Mouse (Mus musculus) liver, embryonic 13.5 days (tissue): ENCODE measurements around the gene Prr12. TPM values are rescaled to one million over a fixed set of nuclear protein-coding genes. Genes with fewer than 3 reads are reported as not detected.

Experiments
- microRNA-seq: library from miRNA; unstranded; fragments of <30 nt; microRNA quantifications from one replicate; pipeline ENCODE4, GENCODE M21; 2016
- polyA plus RNA-seq: library from polyadenylated mRNA; unstranded; fragments of >200 nt; fragmentation: Nextera tagmentation; extraction: Ambion mirVana; gene quantifications from 2 replicates; pipeline ENCODE4 v1.2.1, GENCODE M21; 2015

The Prr12 gene
- polyA plus RNA-seq, 1 experiment from 2014 or later, result 2.2 TPM

Small RNAs within 50 kb of the gene (microRNA-seq; reads per million reads assigned to microRNA genes)
- gene Mir7054, result not detected

Other genes with a start within 250 kb of the Prr12 start
- gene Nup62, start 236.8 kb downstream of the Prr12 start, polyA plus RNA-seq, result 60.8 and 68.9 TPM in 2 replicates
- gene Il4i1, start 236.5 kb downstream of the Prr12 start, polyA plus RNA-seq, result 0.70 and 1.1 TPM in 2 replicates
- gene Atf5, start 236.2 kb downstream of the Prr12 start, polyA plus RNA-seq, result 5.3 and 5.4 TPM in 2 replicates
- gene Akt1s1, start 203.9 kb downstream of the Prr12 start, polyA plus RNA-seq, result 32.0 and 32.1 TPM in 2 replicates
- 29.0 and 30.0 TPM in 2 replicates for gene Tbc1d17, start 203.8 kb downstream of the Prr12 start, polyA plus RNA-seq
- gene Pnkp, start 195.7 kb downstream of the Prr12 start, polyA plus RNA-seq, result 22.8 and 24.2 TPM in 2 replicates
- 50.4 and 57.0 TPM in 2 replicates for gene Ptov1, start 183.1 kb downstream of the Prr12 start, polyA plus RNA-seq
- gene Med25, start 160.2 kb downstream of the Prr12 start, polyA plus RNA-seq, result 47.2 and 51.2 TPM in 2 replicates
- 7.2 and 7.5 TPM in 2 replicates for gene Fuz, start 156.8 kb downstream of the Prr12 start, polyA plus RNA-seq
- 69.5 and 82.4 TPM in 2 replicates for gene Ap2a1, start 123.4 kb downstream of the Prr12 start, polyA plus RNA-seq
- 0.07 and 0.22 TPM in 2 replicates for gene Tsks, start 109.7 kb downstream of the Prr12 start, polyA plus RNA-seq
- gene Cpt1c, start 78.0 kb downstream of the Prr12 start, polyA plus RNA-seq, result 1.9 and 2.3 TPM in 2 replicates
- 214 and 220 TPM in 2 replicates for gene Prmt1, start 66.3 kb downstream of the Prr12 start, polyA plus RNA-seq
- gene Irf3, start 55.2 kb downstream of the Prr12 start, polyA plus RNA-seq, result 41.0 and 42.4 TPM in 2 replicates
- gene Bcl2l12, start 54.2 kb downstream of the Prr12 start, polyA plus RNA-seq, result 18.2 and 20.1 TPM in 2 replicates
- 10.4 and 11.8 TPM in 2 replicates for gene Scaf1, start 36.5 kb downstream of the Prr12 start, polyA plus RNA-seq
- 14.4 and 15.0 TPM in 2 replicates for gene Rras, start 34.9 kb downstream of the Prr12 start, polyA plus RNA-seq
- gene Nosip, start 9.5 kb upstream of the Prr12 start, polyA plus RNA-seq, result 31.5 and 32.0 TPM in 2 replicates
- gene Prrg2, start 9.8 kb upstream of the Prr12 start, polyA plus RNA-seq, result 7.1 and 7.8 TPM in 2 replicates
- 35.6 and 38.7 TPM in 2 replicates for gene Rcn3, start 39.3 kb upstream of the Prr12 start, polyA plus RNA-seq
- gene Fcgrt, start 51.0 kb upstream of the Prr12 start, polyA plus RNA-seq, result 29.2 and 31.9 TPM in 2 replicates
- 1,277 and 1,372 TPM in 2 replicates for gene Rps11, start 71.6 kb upstream of the Prr12 start, polyA plus RNA-seq
- 972 and 1,063 TPM in 2 replicates for gene Rpl13a, start 75.9 kb upstream of the Prr12 start, polyA plus RNA-seq
- 0.12 and 0.37 TPM in 2 replicates for gene Gm45713, start 83.3 kb upstream of the Prr12 start, polyA plus RNA-seq
- gene Flt3l, start 83.6 kb upstream of the Prr12 start, polyA plus RNA-seq, result 4.5 and 5.4 TPM in 2 replicates
- gene Pih1d1, start 101.4 kb upstream of the Prr12 start, polyA plus RNA-seq, result 51.7 and 54.8 TPM in 2 replicates
- gene Aldh16a1, start 101.7 kb upstream of the Prr12 start, polyA plus RNA-seq, result 28.0 and 30.3 TPM in 2 replicates
- gene Slc17a7, start 111.1 kb upstream of the Prr12 start, polyA plus RNA-seq, result not detected in 2 replicates
- gene Gfy, start 126.7 kb upstream of the Prr12 start, polyA plus RNA-seq, result not detected in 2 replicates
- gene Pth2, start 128.1 kb upstream of the Prr12 start, polyA plus RNA-seq, result not detected in 2 replicates
- gene Ccdc155, start 152.0 kb upstream of the Prr12 start, polyA plus RNA-seq, result 0.07 and 0.14 TPM in 2 replicates
- 2.6 and 2.8 TPM in 2 replicates for gene Dkkl1, start 159.3 kb upstream of the Prr12 start, polyA plus RNA-seq
- gene Tead2, start 162.9 kb upstream of the Prr12 start, polyA plus RNA-seq, result 11.8 and 12.0 TPM in 2 replicates
- gene Cd37, start 186.2 kb upstream of the Prr12 start, polyA plus RNA-seq, result 10.3 and 10.8 TPM in 2 replicates
- gene Slc6a16, start 188.2 kb upstream of the Prr12 start, polyA plus RNA-seq, result not detected in 2 replicates
- not detected in 2 replicates for gene Slc6a21, start 224.6 kb upstream of the Prr12 start, polyA plus RNA-seq